Mouse (Mus musculus) ES-E14 (cell line): ENCODE data around the gene Zan. TPM values are rescaled to one million over a fixed set of nuclear protein-coding genes. Genes with fewer than 3 reads are reported as not detected.
A peak's percentile ranks its signal among the peaks of the same experiment; 100 is the strongest.

Source experiments
- DNase-seq: peaks from one replicate; pipeline ENCODE4 v3.0.0-alpha.2; 2013; ENCODE audit warnings: low read depth, low spot score
- H3K27ac ChIP-seq: 2 replicates; pipeline ENCODE4 v1.5.1; 2012; ENCODE audit warnings: low read depth, mild to moderate bottlenecking, low read length, moderate library complexity, mixed read lengths; ENCODE audit not compliant: poor library complexity, insufficient read depth, severe bottlenecking
- H3K36me3 ChIP-seq: 2 replicates; pipeline ENCODE4 v1.6.1; 2012; ENCODE audit warnings: mild to moderate bottlenecking, low read length, moderate library complexity, mixed read lengths; ENCODE audit not compliant: control insufficient read depth, poor library complexity, insufficient read depth, severe bottlenecking
- H3K4me1 ChIP-seq, 2 experiments: fragments of 150-350 bp in 1 of 2; sonication (generic) in 1 of 2; 2 replicates each; pipeline ENCODE4 v1.6.1; 2012; ENCODE audit warnings: low read length in 2 of 2, mild to moderate bottlenecking in 1 of 2, mixed read lengths in 1 of 2; ENCODE audit not compliant: control insufficient read depth in 2 of 2, insufficient read depth in 2 of 2, poor library complexity in 1 of 2
- H3K4me3 ChIP-seq, 2 experiments: fragments of 150-350 bp in 1 of 2; sonication (generic) in 1 of 2; 2 replicates each; pipeline ENCODE4 v1.5.1; 2012; ENCODE audit warnings: low read length in 2 of 2, low read depth in 1 of 2, mild to moderate bottlenecking in 1 of 2, mixed read lengths in 1 of 2; ENCODE audit not compliant: insufficient read depth in 1 of 2, poor library complexity in 1 of 2, severe bottlenecking in 1 of 2
- H3K9ac ChIP-seq: 2 replicates; pipeline ENCODE4 v1.6.1; 2012; ENCODE audit warnings: low read depth, mild to moderate bottlenecking, low read length, mixed read lengths; ENCODE audit not compliant: poor library complexity, insufficient read depth, severe bottlenecking
- H3K9me3 ChIP-seq: fragments of 150-350 bp; sonication (generic); 2 replicates; pipeline ENCODE4 v1.6.1; 2012; ENCODE audit warnings: low read depth, mild to moderate bottlenecking, low read length; ENCODE audit not compliant: control insufficient read depth, insufficient read depth
- CHD2 ChIP-seq: IDR thresholded peaks from 2 replicates; pipeline ENCODE4 v1.6.1; 2014; ENCODE audit warnings: mild to moderate bottlenecking, low read depth, low read length, inconsistent platforms
- HCFC1 ChIP-seq: IDR thresholded peaks from 2 replicates; pipeline ENCODE4 v1.6.1; 2012; ENCODE audit warnings: low read length, inconsistent platforms, borderline replicate concordance; ENCODE audit not compliant: insufficient read depth
- MAFK ChIP-seq: IDR thresholded peaks from 2 replicates; pipeline ENCODE4 v1.6.1; 2014; ENCODE audit warnings: mild to moderate bottlenecking, low read depth, low read length, inconsistent platforms; ENCODE audit not compliant: insufficient read depth
- ZC3H11A ChIP-seq: IDR thresholded peaks from 2 replicates; pipeline ENCODE4 v1.6.1; 2012; ENCODE audit warnings: low read depth, mild to moderate bottlenecking, inconsistent platforms, low read length, borderline replicate concordance
- ZNF384 ChIP-seq: IDR thresholded peaks from 2 replicates; pipeline ENCODE4 v1.6.1; 2012; ENCODE audit warnings: low read depth, low read length, inconsistent platforms
- in situ Hi-C, 2 experiments: fragments of 600-800 bp; cut with MboI; formaldehyde crosslinking; loops; one replicate each; pipeline ENCODE4 v1.15.1; 2025; ENCODE audit warnings: low sequenced_read_pairs in 2 of 2, inconsistent platforms in 1 of 2; ENCODE audit not compliant: unreplicated experiment in 2 of 2
- total RNA-seq: library from RNA; depleted of rRNA; stranded (reverse); fragments of 300-350 nt; gene quantifications from 2 replicates; pipeline ENCODE4 v1.2.3, GENCODE M21; 2012

The Zan gene
- total RNA-seq, 1 experiment, result 2.6 TPM

DNA sequence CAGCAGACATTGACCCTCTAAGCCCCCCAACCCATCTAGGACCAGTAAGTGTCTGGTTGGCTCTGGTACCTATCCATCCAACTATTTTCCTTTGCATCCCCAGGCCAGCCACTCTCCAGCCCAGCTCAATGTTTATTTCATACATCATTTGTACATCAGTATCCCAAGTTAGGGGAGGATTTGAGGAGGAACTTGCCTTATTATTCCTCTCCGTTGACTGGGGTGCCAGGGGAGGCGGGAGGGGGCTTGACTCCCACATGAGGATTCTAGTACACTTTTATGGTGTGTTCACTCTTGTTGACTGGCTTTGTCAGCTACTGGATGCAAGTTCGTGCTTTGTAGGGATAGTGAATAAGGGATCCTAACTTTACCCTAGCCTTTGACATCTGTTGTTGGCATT lies 34.8 kb upstream of the Zan start:
- Histone ChIP-seq H3K36me3 (peaks cover 6% of the 10 kb centered on the region; the same call in 1 of the 2 replicates), H3K9me3 (no peaks in the 10 kb centered on the region), H3K4me3 (peak overlapping the region; percentile 86 to 98), H3K9ac (peak overlapping the region; percentile 95), H3K27ac (no peak overlapping the region), H3K4me1 (peaks cover 4 to 13% of the 10 kb centered on the region in 2 experiments; a peak in 3 of 4 replicates)
- TF ChIP-seq HCFC1 (no peak), CHD2 (no peak), ZNF384 (no peak), ZC3H11A (no peak), MAFK (no peak)
- DNase-seq, result no peak
- in situ Hi-C loops, result no loop called here

- TF ChIP-seq ZNF384 (no peak), CHD2 (no peak), HCFC1 (no peak), MAFK (no peak), ZC3H11A (no peak)
- H3K4me3 ChIP-seq, result peak overlapping the region; percentile 86 to 98
- in situ Hi-C loops, result no loop called here
- H3K9ac ChIP-seq, result peak overlapping the region; percentile 95
- peaks cover 6% of the 10 kb centered on the region; the same call in 1 of the 2 replicates for H3K36me3 ChIP-seq
- H3K9me3 ChIP-seq, result no peaks in the 10 kb centered on the region
- no peak for DNase-seq
- H3K4me1 ChIP-seq, result peaks cover 2 to 13% of the 10 kb centered on the region in 2 experiments; a peak in 3 of 4 replicates
- H3K27ac ChIP-seq, result peak overlapping the region; percentile 92
Measured at GRCm38 (mm10) chr5:137510573-137511390, 33.9 kb upstream of the Zan start.

- peak overlapping the region; percentile 95 for H3K9ac ChIP-seq
- H3K36me3 ChIP-seq, result peaks cover 6% of the 10 kb centered on the region; the same call in 1 of the 2 replicates
- H3K4me1 ChIP-seq, result peaks cover 2 to 11% of the 10 kb centered on the region in 2 experiments; a peak in 3 of 4 replicates
- peak overlapping the region; percentile 92 for H3K27ac ChIP-seq
- no peak for DNase-seq
- in situ Hi-C loops, result no loop called here
- TF ChIP-seq HCFC1 (no peak), CHD2 (no peak), ZC3H11A (no peak), ZNF384 (no peak), MAFK (no peak)
- no peaks in the 10 kb centered on the region for H3K9me3 ChIP-seq
- peak overlapping the region; percentile 86 to 98 for H3K4me3 ChIP-seq
Measured at GRCm38 (mm10) chr5:137510014-137510501, 33.2 kb upstream of the Zan start.

GRCm38 (mm10) chr5:137504041-137504440 lies 27.2 kb upstream of the Zan start:
- Histone ChIP-seq H3K36me3 (0 out of 2 replicates have a peak, but pooled peaks cover 3% of the 10 kb centered on the region), H3K27ac (no peak overlapping the region), H3K4me1 (peaks cover 0 to 8% of the 10 kb centered on the region in 2 experiments; a peak in 2 of 4 replicates), H3K9ac (no peak overlapping the region), H3K9me3 (no peaks in the 10 kb centered on the region), H3K4me3 (no peak overlapping the region)
- no peak for DNase-seq
- no peak for TF ChIP-seq ZC3H11A
- no peak for TF ChIP-seq ZNF384
- TF ChIP-seq HCFC1, result no peak
- no peak for TF ChIP-seq MAFK
- no peak for TF ChIP-seq CHD2
- in situ Hi-C loops, result no loop called here
